Mouse (Mus musculus): Measurements from ENCODE around the gene Pole. TPM values are rescaled to one million over a fixed set of nuclear protein-coding genes. Genes with fewer than 3 reads are reported as not detected.
A peak's percentile ranks its signal among the peaks of the same experiment; 100 is the strongest.

The Pole gene
- polyA plus RNA-seq, 1 experiment from 2014 or later = 60.3 TPM

DNA sequence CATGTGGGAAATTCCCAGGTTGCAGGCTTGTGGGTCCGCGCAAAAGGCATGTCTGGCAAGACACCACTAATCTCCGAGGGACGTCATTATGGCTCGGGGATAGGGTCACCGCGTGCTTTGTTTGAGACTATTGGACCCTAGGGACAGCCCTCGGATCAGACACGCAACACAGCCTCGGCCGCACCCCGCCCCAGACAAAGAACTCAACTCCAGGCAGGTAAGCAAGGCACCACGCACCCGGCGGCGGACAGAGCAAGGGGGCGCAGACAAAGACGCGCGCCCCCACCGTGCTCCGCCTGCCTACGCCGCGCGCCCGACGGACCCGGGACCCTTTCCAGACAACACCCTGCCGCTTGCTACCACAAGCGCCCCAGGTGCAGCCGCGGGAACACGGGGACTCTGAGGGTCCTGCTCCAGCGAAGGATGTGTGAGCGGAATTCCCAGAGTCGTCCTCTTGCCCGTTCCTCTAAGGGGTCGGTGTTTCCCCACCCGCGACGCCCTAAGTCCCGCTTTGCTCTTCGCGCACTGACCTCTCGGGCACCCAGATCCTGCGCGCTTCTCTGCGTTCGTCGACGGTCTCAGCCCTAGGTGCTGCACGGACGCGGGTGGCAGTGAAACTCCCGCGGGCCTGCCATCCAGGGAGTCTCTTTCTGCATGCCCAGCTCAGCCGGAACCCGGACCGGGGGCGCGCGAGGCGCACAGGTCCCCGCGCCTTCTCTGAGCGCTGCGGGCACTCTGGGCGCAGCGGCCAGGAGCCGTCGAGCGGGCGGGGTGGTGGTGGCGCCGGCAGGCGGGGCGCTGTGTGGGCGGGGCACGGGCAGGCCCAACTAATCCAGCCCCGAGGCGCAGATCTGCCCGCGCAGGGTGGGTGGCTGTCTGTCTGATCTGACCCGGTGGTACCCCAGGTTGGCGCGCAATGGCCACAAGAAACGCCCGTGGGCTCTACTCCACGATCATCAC is 100.5 kb downstream of the Pole start:
- peaks cover 16% of the 10 kb centered on the region for H3K36me3 ChIP-seq (replicated peaks)
- H3K4me3 ChIP-seq = peak overlapping the region; percentile 83

More for the DNA sequence above, 100.5 kb downstream of the Pole start:
- DNase-seq (ENCODE audit: extremely low spot score, low spot score) = peak; percentile 82
- WGBS = 1% methylated on average over 90 of the region's 90 CpGs
- H3K9me3 ChIP-seq = no peaks in the 10 kb centered on the region
- H3K27me3 ChIP-seq (ENCODE audit: poor library complexity, severe bottlenecking) = peaks cover 40% of the 10 kb centered on the region
- peaks cover 48% of the 10 kb centered on the region for H3K4me1 ChIP-seq
- peak overlapping the region; percentile 91 for H3K27ac ChIP-seq

Other genes starting within 250 kb of the Pole start
- gene Gm17655, start 213.8 kb upstream of the Pole start, polyA plus RNA-seq (2016; fragmentation: Nextera tagmentation; extraction: Ambion mirVana) = 6.1 and 6.4 TPM in 2 replicates
- gene Gm35315, start 191.9 kb upstream of the Pole start, polyA plus RNA-seq (2016; fragmentation: Nextera tagmentation; extraction: Ambion mirVana) = 3.5 and 3.8 TPM in 2 replicates
- 1.3 and 1.5 TPM in 2 replicates for gene Plcxd1, start 186.3 kb upstream of the Pole start, polyA plus RNA-seq (2016; fragmentation: Nextera tagmentation; extraction: Ambion mirVana)
- 32.8 and 32.9 TPM in 2 replicates for gene Gtpbp6, start 178.1 kb upstream of the Pole start, polyA plus RNA-seq (2016; fragmentation: Nextera tagmentation; extraction: Ambion mirVana)
- gene Zfp605, start 176.2 kb upstream of the Pole start, polyA plus RNA-seq (2016; fragmentation: Nextera tagmentation; extraction: Ambion mirVana) = 7.0 and 7.4 TPM in 2 replicates
- gene Chfr, start 150.5 kb upstream of the Pole start, polyA plus RNA-seq (2016; fragmentation: Nextera tagmentation; extraction: Ambion mirVana) = 44.7 and 46.0 TPM in 2 replicates
- gene Golga3, start 109.6 kb upstream of the Pole start, polyA plus RNA-seq (2016; fragmentation: Nextera tagmentation; extraction: Ambion mirVana) = 18.2 and 19.3 TPM in 2 replicates
- 28.5 and 30.2 TPM in 2 replicates for gene Ankle2, start 55.3 kb upstream of the Pole start, polyA plus RNA-seq (2016; fragmentation: Nextera tagmentation; extraction: Ambion mirVana)
- gene Pgam5, start 16.4 kb upstream of the Pole start, polyA plus RNA-seq (2016; fragmentation: Nextera tagmentation; extraction: Ambion mirVana) = 102 and 105 TPM in 2 replicates
- gene Pxmp2, start 120 bp upstream of the Pole start, polyA plus RNA-seq (2016; fragmentation: Nextera tagmentation; extraction: Ambion mirVana) = 15.3 and 15.6 TPM in 2 replicates
- gene P2rx2, start 56.9 kb downstream of the Pole start, polyA plus RNA-seq (2016; fragmentation: Nextera tagmentation; extraction: Ambion mirVana) = 0.49 and 0.74 TPM in 2 replicates
- gene Lrcol1, start 58.4 kb downstream of the Pole start, polyA plus RNA-seq (2016; fragmentation: Nextera tagmentation; extraction: Ambion mirVana) = not detected in 2 replicates
- 19.6 and 20.5 TPM in 2 replicates for gene Fbrsl1, start 162.2 kb downstream of the Pole start, polyA plus RNA-seq (2016; fragmentation: Nextera tagmentation; extraction: Ambion mirVana)